31 mouse cellular contexts compared by ENCODE assay signal in the genomic region with DNA sequence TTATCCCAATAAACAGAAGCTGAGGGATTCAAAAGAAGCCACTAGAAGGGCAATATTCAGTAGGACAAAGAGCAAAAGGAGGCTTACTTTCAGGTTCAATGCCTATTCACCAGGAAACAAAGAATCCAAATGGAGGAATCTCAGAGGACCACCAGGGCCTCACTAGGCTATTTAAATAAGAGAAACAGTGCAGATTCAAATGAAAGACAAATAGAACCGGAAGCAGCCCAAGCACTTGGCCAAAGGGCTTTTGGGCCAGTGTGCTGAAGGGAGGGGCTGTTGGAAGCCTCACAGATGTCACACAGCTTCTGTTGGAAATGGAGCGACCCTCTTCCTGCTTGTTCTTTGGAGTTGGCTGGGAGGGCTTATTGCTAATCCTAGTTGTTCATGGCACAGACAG. TPM values are rescaled to one million over a fixed set of nuclear protein-coding genes. Genes with fewer than 3 reads are reported as not detected.
DNase-seq lines count a peak whose midpoint lies in the region; ATAC-seq lines count a peak whose summit lies in the region.
"Had no signal": no experiment of that assay in that cellular context is flagged by ENCODE, and none has a peak within 500 bp of the region (broad histone marks: within the 10 kb centered on the region; RNA-seq: fewer than 3 reads in every experiment).

No protein-coding gene starts in this region.

- DNase-seq in heart, postnatal 25 days (ENCODE audit: low spot score) = peak; percentile 4
- no peak for DNase-seq in heart, postnatal 36 days
- DNase-seq in midbrain, embryonic 10.5 days (ENCODE audit: low spot score) = peak; percentile 16
- peak; percentile 65 for DNase-seq in ZHBTc4 (ENCODE audit: low read depth, low spot score)
- no peak for DNase-seq in cerebellum, adult 18-20 months
- no peak for DNase-seq in liver, embryonic 11.5 days (ENCODE audit: low spot score)
- DNase-seq: adrenal gland, postnatal 36 days; B cell, adult 2 months; cerebellum, adult 11-12 months; kidney, adult 8-10 months; kidney, postnatal 25 days; liver, embryonic 13.5 days; lung, postnatal 36 days; right cerebral cortex, postnatal 14 days had no signal

- no peaks in the 10 kb centered on the region for H3K36me3 ChIP-seq in midbrain, embryonic 10.5 days
- no peaks in the 10 kb centered on the region for H3K36me3 ChIP-seq in midbrain, embryonic 16.5 days (ENCODE audit: control insufficient read depth, insufficient read depth, low read length)
- H3K36me3 ChIP-seq in midbrain, embryonic 15.5 days (replicated peaks) = no peaks in the 10 kb centered on the region
- H3K36me3 ChIP-seq in liver, embryonic 11.5 days (ENCODE audit: control insufficient read depth, insufficient read depth, low read length) = no peaks in the 10 kb centered on the region
- H3K36me3 ChIP-seq: embryonic facial prominence, embryonic 10.5 days; heart, embryonic 15.5 days; intestine, embryonic 15.5 days; limb, embryonic 12.5 days; liver, embryonic 13.5 days; lung, embryonic 15.5 days; neural tube, embryonic 12.5 days had no signal

- H3K27ac ChIP-seq in midbrain, embryonic 10.5 days (replicated peaks) = 0 out of 2 replicates have a peak overlapping the region, but pooled peaks have one; percentile 17
- no peak overlapping the region for H3K27ac ChIP-seq in midbrain, embryonic 16.5 days (ENCODE audit: low read length)
- no peak overlapping the region for H3K27ac ChIP-seq in midbrain, embryonic 15.5 days
- no peak overlapping the region for H3K27ac ChIP-seq in liver, embryonic 11.5 days (ENCODE audit: low read depth, low read length)
- H3K27ac ChIP-seq: embryonic facial prominence, embryonic 10.5 days; heart, embryonic 15.5 days; intestine, embryonic 15.5 days; layer of hippocampus, adult 2 months; limb, embryonic 12.5 days; liver, embryonic 13.5 days; lung, embryonic 15.5 days; neural tube, embryonic 12.5 days had no signal

- H3K27me3 ChIP-seq in midbrain, embryonic 10.5 days (ENCODE audit: low read depth, poor library complexity, severe bottlenecking) = 0 out of 2 replicates have a peak, but pooled peaks cover 5% of the 10 kb centered on the region
- no peaks in the 10 kb centered on the region for H3K27me3 ChIP-seq in midbrain, embryonic 16.5 days (ENCODE audit: control insufficient read depth, insufficient read depth, low read depth, low read length)
- no peaks in the 10 kb centered on the region for H3K27me3 ChIP-seq in midbrain, embryonic 15.5 days (replicated peaks)
- no peaks in the 10 kb centered on the region for H3K27me3 ChIP-seq in liver, embryonic 11.5 days (replicated peaks; ENCODE audit: control insufficient read depth, insufficient read depth, low read length)
- H3K27me3 ChIP-seq: CH12.LX; heart, embryonic 15.5 days; intestine, embryonic 15.5 days; limb, embryonic 12.5 days; liver, embryonic 13.5 days; lung, embryonic 15.5 days; neural tube, embryonic 12.5 days had no signal

- H3K4me2 ChIP-seq in midbrain, embryonic 16.5 days (ENCODE audit: low read length) = no peak overlapping the region
- H3K4me2 ChIP-seq in midbrain, embryonic 15.5 days = no peak overlapping the region
- H3K4me2 ChIP-seq in liver, embryonic 11.5 days = no peak overlapping the region
- H3K4me2 ChIP-seq: heart, embryonic 15.5 days; intestine, embryonic 15.5 days; limb, embryonic 12.5 days; liver, embryonic 13.5 days; lung, embryonic 15.5 days; neural tube, embryonic 12.5 days had no signal

- intact Hi-C loops in heart, postnatal 25 days (cut with DNase I) = no loop called here
- intact Hi-C loops in heart, postnatal 36 days (cut with DNase I) = no loop called here

- H3K9ac ChIP-seq in midbrain, embryonic 16.5 days (ENCODE audit: low read depth, low read length) = no peak overlapping the region
- H3K9ac ChIP-seq in midbrain, embryonic 15.5 days = no peak overlapping the region
- no peak overlapping the region for H3K9ac ChIP-seq in liver, embryonic 11.5 days (ENCODE audit: low read depth, low read length)
- H3K9ac ChIP-seq: heart, embryonic 15.5 days; intestine, embryonic 15.5 days; limb, embryonic 12.5 days; liver, embryonic 13.5 days; lung, embryonic 15.5 days; neural tube, embryonic 12.5 days had no signal

- 25% methylated on average over 2 of the region's 2 CpGs for WGBS in midbrain, embryonic 10.5 days
- WGBS in midbrain, embryonic 16.5 days = 26% methylated on average over 2 of the region's 2 CpGs
- WGBS in midbrain, embryonic 15.5 days = 43% methylated on average over 2 of the region's 2 CpGs
- WGBS in liver, embryonic 11.5 days = 56% methylated on average over 2 of the region's 2 CpGs

- H3K4me3 ChIP-seq in midbrain, embryonic 10.5 days = no peak overlapping the region
- H3K4me3 ChIP-seq in midbrain, embryonic 16.5 days (ENCODE audit: low read depth, low read length) = no peak overlapping the region
- H3K4me3 ChIP-seq in midbrain, embryonic 15.5 days = no peak overlapping the region
- no peak overlapping the region for H3K4me3 ChIP-seq in liver, embryonic 11.5 days (ENCODE audit: low read depth, low read length)
- H3K4me3 ChIP-seq: embryonic facial prominence, embryonic 10.5 days; heart, embryonic 15.5 days; intestine, embryonic 15.5 days; layer of hippocampus, adult 2 months; limb, embryonic 12.5 days; liver, embryonic 13.5 days; lung, embryonic 15.5 days; megakaryocyte, embryonic 14.5 days; neural tube, embryonic 12.5 days had no signal

- H3K4me1 ChIP-seq in midbrain, embryonic 10.5 days = peaks cover 25% of the 10 kb centered on the region
- H3K4me1 ChIP-seq in midbrain, embryonic 16.5 days (ENCODE audit: control insufficient read depth, insufficient read depth, low read length) = no peaks in the 10 kb centered on the region
- H3K4me1 ChIP-seq in midbrain, embryonic 15.5 days = no peaks in the 10 kb centered on the region
- no peaks in the 10 kb centered on the region for H3K4me1 ChIP-seq in liver, embryonic 11.5 days (replicated peaks; ENCODE audit: control insufficient read depth, insufficient read depth, low read length)
- H3K4me1 ChIP-seq: heart, embryonic 15.5 days; intestine, embryonic 15.5 days; liver, embryonic 13.5 days; lung, embryonic 15.5 days; megakaryocyte, embryonic 14.5 days; neural tube, embryonic 12.5 days had no signal

- no peak for ATAC-seq in midbrain, embryonic 16.5 days
- 0 out of 2 replicates have a peak, but pooled peaks have one; percentile 22 for ATAC-seq in midbrain, embryonic 15.5 days (replicated peaks)
- ATAC-seq in liver, embryonic 11.5 days (replicated peaks; ENCODE audit: low FRiP score) = no peak
- ATAC-seq: intestine, embryonic 15.5 days had no signal

- no peaks in the 10 kb centered on the region for H3K9me3 ChIP-seq in midbrain, embryonic 10.5 days (replicated peaks)
- H3K9me3 ChIP-seq in midbrain, embryonic 16.5 days (replicated peaks; ENCODE audit: control insufficient read depth, low read length, poor library complexity, severe bottlenecking) = no peaks in the 10 kb centered on the region
- H3K9me3 ChIP-seq in midbrain, embryonic 15.5 days = no peaks in the 10 kb centered on the region
- no peaks in the 10 kb centered on the region for H3K9me3 ChIP-seq in liver, embryonic 11.5 days (ENCODE audit: control insufficient read depth, low read length)
- H3K9me3 ChIP-seq: embryonic facial prominence, embryonic 10.5 days; heart, embryonic 15.5 days; intestine, embryonic 15.5 days; limb, embryonic 12.5 days; liver, embryonic 13.5 days; lung, embryonic 15.5 days; megakaryocyte, embryonic 14.5 days; neural tube, embryonic 12.5 days had no signal

RNA-seq across cellular contexts. Expression of a gene that starts 41.8 kb away (rescaled TPM):
- not detected for total RNA-seq in heart, postnatal 25 days (2021)
- not detected for total RNA-seq in heart, postnatal 36 days (2021)
- polyA plus RNA-seq in midbrain, embryonic 10.5 days (2016; fragmentation: Nextera tagmentation; extraction: Ambion mirVana) = not detected in 2 replicates
- polyA plus RNA-seq in midbrain, embryonic 16.5 days (2015; fragmentation: Nextera tagmentation; extraction: Ambion mirVana) = not detected in 2 replicates
- not detected in 2 replicates for polyA plus RNA-seq in midbrain, embryonic 15.5 days (2015; fragmentation: Nextera tagmentation; extraction: Ambion mirVana)
- polyA plus RNA-seq in liver, embryonic 11.5 days (2014; fragmentation: Nextera tagmentation; extraction: Ambion mirVana) = 0.23 TPM in 1 of 2 replicates, not detected in the other
- total RNA-seq: CH12.LX; gastrocnemius, adult 8-10 months; layer of hippocampus, adult 2 months; layer of hippocampus, postnatal 25 days; left cerebral cortex, postnatal 10 days had no signal
- polyA plus RNA-seq: embryonic facial prominence, embryonic 10.5 days; gonadal fat pad, adult 2 months; limb, embryonic 12.5 days; liver, embryonic 13.5 days; lung, embryonic 15.5 days; neural tube, embryonic 12.5 days; thymus, postnatal 0 days; urinary bladder, adult 2 months had no signal

Comparison
In these comparisons a context has a peak if more than half of its experiments do, and no peak if none do; other contexts are left out.
1. DNase-seq: peak in heart, postnatal 25 days (single experiment), midbrain, embryonic 10.5 days (single experiment) and ZHBTc4 (single experiment); none in heart, postnatal 36 days (0 of 2), cerebellum, adult 18-20 months (0 of 2) and liver, embryonic 11.5 days (single experiment).